In the genomic region with DNA sequence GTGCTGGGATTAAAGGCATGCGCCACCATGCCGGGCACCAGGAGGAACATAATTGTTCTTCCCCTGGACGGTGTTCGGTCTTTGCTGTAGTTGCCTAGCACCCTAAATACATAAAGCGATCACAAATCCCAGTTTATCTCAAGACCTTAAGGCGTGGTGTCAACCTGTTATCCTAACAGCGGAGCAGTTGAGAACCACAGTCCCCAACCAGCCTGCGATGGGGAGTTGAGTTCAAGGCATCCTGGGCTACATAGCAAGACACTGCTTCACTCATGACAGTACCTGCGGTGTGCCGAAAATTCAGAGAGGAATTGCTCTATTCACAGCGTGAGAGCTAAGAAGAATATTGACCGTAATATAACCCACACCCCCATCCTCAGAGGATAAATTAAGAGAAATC, we compare ENCODE assay signal across 9 mouse cellular contexts. TPM values are rescaled to one million over a fixed set of nuclear protein-coding genes. Genes with fewer than 3 reads are reported as not detected.
DNase-seq lines count a peak whose midpoint lies in the region; ATAC-seq and TF ChIP-seq lines count a peak whose summit lies in the region.
"Had no signal": no experiment of that assay in that cellular context is flagged by ENCODE, and none has a peak within 500 bp of the region (broad histone marks: within the 10 kb centered on the region; RNA-seq: fewer than 3 reads in every experiment).

No protein-coding gene starts in this region.

- WGBS in heart, embryonic 12.5 days, result 47% methylated on average over 12 of the region's 12 CpGs
- WGBS in hindbrain, embryonic 11.5 days, result 65% methylated on average over 12 of the region's 12 CpGs
- 62% methylated on average over 12 of the region's 12 CpGs for WGBS in midbrain, embryonic 10.5 days

- H3K27ac ChIP-seq in heart, embryonic 12.5 days (ENCODE audit: poor library complexity, severe bottlenecking), result no peak overlapping the region
- no peak overlapping the region for H3K27ac ChIP-seq in hindbrain, embryonic 11.5 days (ENCODE audit: low read depth, low read length)
- H3K27ac ChIP-seq in midbrain, embryonic 10.5 days (replicated peaks), result peak overlapping the region; percentile 98

- H3K4me3 ChIP-seq in heart, embryonic 12.5 days, result peak overlapping the region; percentile 85
- H3K4me3 ChIP-seq in G1E (ENCODE audit: low read depth, low read length), result peak overlapping the region; percentile 62
- H3K4me3 ChIP-seq in hindbrain, embryonic 11.5 days (ENCODE audit: low read depth, low read length), result peak overlapping the region; percentile 77
- H3K4me3 ChIP-seq in midbrain, embryonic 10.5 days, result peak overlapping the region; percentile 90

- H3K27me3 ChIP-seq in heart, embryonic 12.5 days (replicated peaks), result no peaks in the 10 kb centered on the region
- H3K27me3 ChIP-seq in G1E (ENCODE audit: insufficient read depth, low read length), result no peaks in the 10 kb centered on the region
- no peaks in the 10 kb centered on the region for H3K27me3 ChIP-seq in hindbrain, embryonic 11.5 days (ENCODE audit: control insufficient read depth, insufficient read depth, low read length)
- no peaks in the 10 kb centered on the region for H3K27me3 ChIP-seq in midbrain, embryonic 10.5 days (ENCODE audit: low read depth, poor library complexity, severe bottlenecking)

- no peaks in the 10 kb centered on the region for H3K9me3 ChIP-seq in heart, embryonic 12.5 days (replicated peaks)
- no peaks in the 10 kb centered on the region for H3K9me3 ChIP-seq in G1E (replicated peaks)
- no peaks in the 10 kb centered on the region for H3K9me3 ChIP-seq in hindbrain, embryonic 11.5 days (ENCODE audit: control insufficient read depth, low read length)
- H3K9me3 ChIP-seq in midbrain, embryonic 10.5 days (replicated peaks), result no peaks in the 10 kb centered on the region

- TF ChIP-seq CTCF in G1E (IDR thresholded peaks at IDR 0.05; ENCODE audit: low read depth, low read length), result no peak

- H3K9ac ChIP-seq in heart, embryonic 12.5 days, result no peak overlapping the region
- H3K9ac ChIP-seq in hindbrain, embryonic 11.5 days (ENCODE audit: low read depth, low read length), result no peak overlapping the region; the same call in 1 of the 2 replicates

- peaks cover 16% of the 10 kb centered on the region for H3K4me1 ChIP-seq in heart, embryonic 12.5 days (replicated peaks)
- peaks cover 25% of the 10 kb centered on the region for H3K4me1 ChIP-seq in G1E (ENCODE audit: insufficient read depth, low read depth, low read length)
- H3K4me1 ChIP-seq in hindbrain, embryonic 11.5 days (replicated peaks; ENCODE audit: control insufficient read depth, insufficient read depth, low read length), result peaks cover 9% of the 10 kb centered on the region; the same call in 1 of the 2 replicates
- peaks cover 21% of the 10 kb centered on the region for H3K4me1 ChIP-seq in midbrain, embryonic 10.5 days

- H3K36me3 ChIP-seq in heart, embryonic 12.5 days, result peaks cover 62% of the 10 kb centered on the region
- peaks cover 71% of the 10 kb centered on the region for H3K36me3 ChIP-seq in G1E (replicated peaks)
- H3K36me3 ChIP-seq in hindbrain, embryonic 11.5 days (ENCODE audit: control insufficient read depth, insufficient read depth, low read length), result peaks cover 11% of the 10 kb centered on the region; the same call in 1 of the 2 replicates
- H3K36me3 ChIP-seq in midbrain, embryonic 10.5 days, result peaks cover 75% of the 10 kb centered on the region

- ATAC-seq in heart, embryonic 12.5 days (ENCODE audit: insufficient number of reproducible peaks, low FRiP score), result no peak
- no peak for ATAC-seq in G1E (ENCODE audit: extremely low read depth, insufficient number of reproducible peaks, low FRiP score, poor library complexity, severe bottlenecking)
- 0 out of 2 replicates have a peak, but pooled peaks have one; percentile 3 for ATAC-seq in hindbrain, embryonic 11.5 days (ENCODE audit: low FRiP score)

- peak overlapping the region; percentile 58 for H3K4me2 ChIP-seq in heart, embryonic 12.5 days
- peak overlapping the region; percentile 84 for H3K4me2 ChIP-seq in hindbrain, embryonic 11.5 days (replicated peaks; ENCODE audit: low read depth, low read length)

- no peak for DNase-seq in heart, adult 9 months (ENCODE audit: low spot score in 2 of 2)
- no peak for DNase-seq in G1E (ENCODE audit: low spot score)
- DNase-seq in hindbrain, embryonic 11.5 days (ENCODE audit: low spot score), result peak; percentile 37
- peak; percentile 18 for DNase-seq in midbrain, embryonic 10.5 days (ENCODE audit: low spot score)
- no peak for DNase-seq in gastrocnemius, adult 18-20 months (ENCODE audit: low spot score)
- no peak for DNase-seq in cerebellum, postnatal 4 days (ENCODE audit: low spot score in 2 of 2)
- DNase-seq in cerebellum, postnatal 14 days, result no peak

RNA-seq across cellular contexts. Expression of a gene that starts 0.6 kb away (rescaled TPM):
- polyA plus RNA-seq in heart, embryonic 12.5 days (2016; fragmentation: Nextera tagmentation; extraction: Ambion mirVana), result 201 and 209 TPM in 2 replicates
- 57.9 and 91.2 TPM in 2 replicates for total RNA-seq in G1E (2014; fragmentation: Nextera tagmentation)
- total RNA-seq in G1E (2017), result 74.0 and 77.3 TPM in 2 replicates
- 60.5 and 74.4 TPM in 2 replicates for polyA plus RNA-seq in G1E (2012)
- 229 and 245 TPM in 2 replicates for polyA plus RNA-seq in hindbrain, embryonic 11.5 days (2014; fragmentation: Nextera tagmentation; extraction: Ambion mirVana)
- polyA plus RNA-seq in midbrain, embryonic 10.5 days (2016; fragmentation: Nextera tagmentation; extraction: Ambion mirVana), result 245 and 259 TPM in 2 replicates
- 10 to 100 TPM; 46.4 to 48.3 TPM for total RNA-seq in gastrocnemius, adult 18-20 months (2021)

RNA-seq across cellular contexts. Expression of a gene that starts 15.9 kb away (rescaled TPM):
- 418 and 430 TPM in 2 replicates for polyA plus RNA-seq in heart, embryonic 12.5 days (2016; fragmentation: Nextera tagmentation; extraction: Ambion mirVana)
- 323 and 337 TPM in 2 replicates for total RNA-seq in G1E (2014; fragmentation: Nextera tagmentation)
- 175 and 181 TPM in 2 replicates for total RNA-seq in G1E (2017)
- 21.6 and 56.6 TPM in 2 replicates for polyA plus RNA-seq in G1E (2012)
- polyA plus RNA-seq in hindbrain, embryonic 11.5 days (2014; fragmentation: Nextera tagmentation; extraction: Ambion mirVana), result 242 and 254 TPM in 2 replicates
- polyA plus RNA-seq in midbrain, embryonic 10.5 days (2016; fragmentation: Nextera tagmentation; extraction: Ambion mirVana), result 237 and 248 TPM in 2 replicates
- 100 to 1,000 TPM; 561 to 590 TPM for total RNA-seq in gastrocnemius, adult 18-20 months (2021)

RNA-seq across cellular contexts. Expression of a gene that starts 18.5 kb away (rescaled TPM):
- 30.0 and 31.7 TPM in 2 replicates for polyA plus RNA-seq in heart, embryonic 12.5 days (2016; fragmentation: Nextera tagmentation; extraction: Ambion mirVana)
- 23.2 and 30.2 TPM in 2 replicates for total RNA-seq in G1E (2014; fragmentation: Nextera tagmentation)
- 13.8 TPM in 2 replicates for total RNA-seq in G1E (2017)
- polyA plus RNA-seq in G1E (2012), result 3.4 and 3.6 TPM in 2 replicates
- polyA plus RNA-seq in hindbrain, embryonic 11.5 days (2014; fragmentation: Nextera tagmentation; extraction: Ambion mirVana), result 30.5 and 31.2 TPM in 2 replicates
- 43.3 and 50.2 TPM in 2 replicates for polyA plus RNA-seq in midbrain, embryonic 10.5 days (2016; fragmentation: Nextera tagmentation; extraction: Ambion mirVana)
- 1 to 10 TPM; 3.3 to 3.7 TPM for total RNA-seq in gastrocnemius, adult 18-20 months (2021)

RNA-seq across cellular contexts. Expression of a gene that starts 23.1 kb away (rescaled TPM):
- 1.2 and 1.8 TPM in 2 replicates for polyA plus RNA-seq in heart, embryonic 12.5 days (2016; fragmentation: Nextera tagmentation; extraction: Ambion mirVana)
- total RNA-seq in G1E (2014; fragmentation: Nextera tagmentation) (not detected in 2 replicates), G1E (2017) (0.16 TPM in 1 of 2 replicates, not detected in the other)
- 0.03 TPM in 1 of 2 replicates, not detected in the other for polyA plus RNA-seq in G1E (2012)
- polyA plus RNA-seq in hindbrain, embryonic 11.5 days (2014; fragmentation: Nextera tagmentation; extraction: Ambion mirVana), result 0.28 TPM in 1 of 2 replicates, not detected in the other
- polyA plus RNA-seq in midbrain, embryonic 10.5 days (2016; fragmentation: Nextera tagmentation; extraction: Ambion mirVana), result not detected in 2 replicates
- total RNA-seq in gastrocnemius, adult 18-20 months (2021), result not detected
- polyA plus RNA-seq: spleen, adult 2 months had no signal

RNA-seq across cellular contexts. Expression of a gene that starts 47.2 kb away (rescaled TPM):
- polyA plus RNA-seq in heart, embryonic 12.5 days (2016; fragmentation: Nextera tagmentation; extraction: Ambion mirVana), result 15.9 and 16.2 TPM in 2 replicates
- 28.8 and 29.8 TPM in 2 replicates for total RNA-seq in G1E (2014; fragmentation: Nextera tagmentation)
- total RNA-seq in G1E (2017), result 24.9 and 27.4 TPM in 2 replicates
- 7.3 and 8.7 TPM in 2 replicates for polyA plus RNA-seq in G1E (2012)
- 23.8 and 24.5 TPM in 2 replicates for polyA plus RNA-seq in hindbrain, embryonic 11.5 days (2014; fragmentation: Nextera tagmentation; extraction: Ambion mirVana)
- 13.2 and 18.8 TPM in 2 replicates for polyA plus RNA-seq in midbrain, embryonic 10.5 days (2016; fragmentation: Nextera tagmentation; extraction: Ambion mirVana)
- total RNA-seq in gastrocnemius, adult 18-20 months (2021), result 100 to 1,000 TPM; 388 to 467 TPM

Comparison
In these comparisons a context has a peak if more than half of its experiments do, and no peak if none do; other contexts are left out.
1. DNase-seq: peak in hindbrain, embryonic 11.5 days (single experiment) and midbrain, embryonic 10.5 days (single experiment); none in heart, adult 9 months (0 of 2), G1E (single experiment), gastrocnemius, adult 18-20 months (single experiment), cerebellum, postnatal 4 days (0 of 2) and cerebellum, postnatal 14 days (0 of 2).
2. Peak in every context shown above with its lines, with median percentiles within 50 percentile points of each other: H3K4me3 ChIP-seq.